Mouse (Mus musculus) limb, embryonic 10.5 days (tissue): ENCODE data around the gene Cbfa2t3. TPM values are rescaled to one million over a fixed set of nuclear protein-coding genes. Genes with fewer than 3 reads are reported as not detected.

Experiments used
- DNase-seq: peaks from one replicate; pipeline ENCODE4 v3.0.0-alpha.2; 2017; ENCODE audit warnings: low spot score
- H3K27ac ChIP-seq: fragments of 300-500 bp; sonication (generic); 2 replicates; pipeline ENCODE4 v1.5.1; 2016; ENCODE audit warnings: mild to moderate bottlenecking
- H3K27me3 ChIP-seq: fragments of 300-500 bp; sonication (generic); 2 replicates; pipeline ENCODE4 v1.6.1; 2016; ENCODE audit warnings: low read depth, mild to moderate bottlenecking; ENCODE audit not compliant: poor library complexity, severe bottlenecking
- H3K36me3 ChIP-seq: fragments of 300-500 bp; sonication (generic); 2 replicates; pipeline ENCODE4 v1.6.1; 2016; ENCODE audit warnings: mild to moderate bottlenecking, moderate library complexity
- H3K4me1 ChIP-seq: fragments of 300-500 bp; sonication (generic); 2 replicates; pipeline ENCODE4 v1.6.1; 2016
- H3K4me3 ChIP-seq: fragments of 300-500 bp; sonication (generic); 2 replicates; pipeline ENCODE4 v1.5.1; 2016; ENCODE audit warnings: mild to moderate bottlenecking, moderate library complexity
- H3K9me3 ChIP-seq: fragments of 300-500 bp; sonication (generic); replicated peaks from 2 replicates; pipeline ENCODE4 v1.6.1; 2016; ENCODE audit warnings: mild to moderate bottlenecking
- WGBS: fragments of 180-500 bp; shearing (Covaris S2); methylation state at CpG from one replicate; pipeline ENCODE4 v1.1.7; 2016; 5-methylcytosine and 5-hydroxymethylcytosine counted together
- polyA plus RNA-seq: library from polyadenylated mRNA; unstranded; fragments of >200 nt; fragmentation: Nextera tagmentation; extraction: Ambion mirVana; gene quantifications from 2 replicates; pipeline ENCODE4 v1.2.1, GENCODE M21; 2016

Cbfa2t3 gene
- 2.0 and 2.8 TPM in 2 replicates for polyA plus RNA-seq

- Histone ChIP-seq H3K4me1 (peaks cover 82% of the 10 kb centered on the region), H3K27me3 (peaks cover 32% of the 10 kb centered on the region), H3K4me3 (peak within 1 kb of the TSS; percentile 19), H3K27ac (peak within 1 kb of the TSS; percentile 63), H3K36me3 (no peaks in the 10 kb centered on the region), H3K9me3 (no peaks in the 10 kb centered on the region)
- WGBS = 41% methylated on average over 13 of the region's 13 CpGs
- no peak for DNase-seq
These were observed at the start of gene Cbfa2t3 for GRCm38 (mm10) chr8:122699005-122699492. Gene Cbfa2t3 (minus strand): TSS chr8:122699109.

- WGBS = 100% methylated on average over 1 of the region's 1 CpGs
- H3K9me3 ChIP-seq = no peaks in the 10 kb centered on the region
- no peak overlapping the region for H3K27ac ChIP-seq
- H3K27me3 ChIP-seq = peaks cover 89% of the 10 kb centered on the region
- peaks cover 37% of the 10 kb centered on the region for H3K4me1 ChIP-seq
- H3K4me3 ChIP-seq = no peak overlapping the region
- DNase-seq = no peak
- no peaks in the 10 kb centered on the region for H3K36me3 ChIP-seq
These were observed 48.9 kb upstream of the Cbfa2t3 start for GRCm38 (mm10) chr8:122747825-122748224.

GRCm38 (mm10) chr8:122746439-122746838 is 47.5 kb upstream of the Cbfa2t3 start:
- H3K4me3 ChIP-seq = peak overlapping the region; percentile 35; the same call in 1 of the 2 replicates
- H3K27me3 ChIP-seq = peaks cover 95% of the 10 kb centered on the region
- H3K9me3 ChIP-seq = no peaks in the 10 kb centered on the region
- DNase-seq = no peak
- 57% methylated on average over 7 of the region's 7 CpGs for WGBS
- H3K4me1 ChIP-seq = peaks cover 49% of the 10 kb centered on the region
- no peaks in the 10 kb centered on the region for H3K36me3 ChIP-seq
- H3K27ac ChIP-seq = peak overlapping the region; percentile 72

- DNase-seq = peak; percentile 56
- peaks cover 95% of the 10 kb centered on the region for H3K27me3 ChIP-seq
- H3K4me1 ChIP-seq = peaks cover 49% of the 10 kb centered on the region
- H3K4me3 ChIP-seq = peak overlapping the region; percentile 35
- H3K36me3 ChIP-seq = no peaks in the 10 kb centered on the region
- H3K9me3 ChIP-seq = no peaks in the 10 kb centered on the region
- WGBS = 3% methylated on average over 16 of the region's 16 CpGs
- H3K27ac ChIP-seq = peak overlapping the region; percentile 72
These were observed 46.9 kb upstream of the Cbfa2t3 start for GRCm38 (mm10) chr8:122745750-122746275.

- no peak for DNase-seq
- Histone ChIP-seq H3K9me3 (no peaks in the 10 kb centered on the region), H3K27ac (peak overlapping the region; percentile 72), H3K27me3 (peaks cover 98% of the 10 kb centered on the region), H3K36me3 (no peaks in the 10 kb centered on the region), H3K4me1 (peaks cover 49% of the 10 kb centered on the region), H3K4me3 (peak overlapping the region; percentile 35)
- WGBS = 24% methylated on average over 17 of the region's 17 CpGs
These were observed 46.3 kb upstream of the Cbfa2t3 start for GRCm38 (mm10) chr8:122745022-122745749.

- WGBS = 21% methylated on average over 19 of the region's 19 CpGs
- H3K27me3 ChIP-seq = peaks cover 91% of the 10 kb centered on the region
- no peak overlapping the region for H3K27ac ChIP-seq
These were observed 43.6 kb upstream of the Cbfa2t3 start for GRCm38 (mm10) chr8:122742471-122742870.

GRCm38 (mm10) chr8:122739102-122739725 is 40.3 kb upstream of the Cbfa2t3 start:
- no peak for DNase-seq
- Histone ChIP-seq H3K27ac (no peak overlapping the region), H3K4me3 (no peak overlapping the region), H3K36me3 (no peaks in the 10 kb centered on the region), H3K9me3 (no peaks in the 10 kb centered on the region), H3K4me1 (peaks cover 43% of the 10 kb centered on the region), H3K27me3 (peaks cover 72% of the 10 kb centered on the region)
- WGBS = 20% methylated on average over 11 of the region's 11 CpGs

More at GRCm38 (mm10) chr8:122742471-122742870, 43.6 kb upstream of the Cbfa2t3 start:
- Histone ChIP-seq H3K4me1 (peaks cover 58% of the 10 kb centered on the region), H3K9me3 (no peaks in the 10 kb centered on the region), H3K36me3 (no peaks in the 10 kb centered on the region), H3K4me3 (0 out of 2 replicates have a peak overlapping the region, but pooled peaks have one; percentile 11)
- DNase-seq = no peak

GRCm38 (mm10) chr8:122737886-122738285 is 39.0 kb upstream of the Cbfa2t3 start:
- H3K4me3 ChIP-seq = no peak overlapping the region
- WGBS = 88% methylated on average over 6 of the region's 6 CpGs
- DNase-seq = no peak
- H3K27me3 ChIP-seq = peaks cover 72% of the 10 kb centered on the region
- H3K4me1 ChIP-seq = peaks cover 42% of the 10 kb centered on the region
- H3K36me3 ChIP-seq = no peaks in the 10 kb centered on the region
- no peak overlapping the region for H3K27ac ChIP-seq
- no peaks in the 10 kb centered on the region for H3K9me3 ChIP-seq

- Histone ChIP-seq H3K27ac (no peak overlapping the region), H3K9me3 (no peaks in the 10 kb centered on the region), H3K36me3 (no peaks in the 10 kb centered on the region), H3K4me3 (no peak overlapping the region), H3K4me1 (peaks cover 33% of the 10 kb centered on the region), H3K27me3 (peaks cover 66% of the 10 kb centered on the region)
- WGBS = 46% methylated on average over 4 of the region's 4 CpGs
- peak; percentile 63 for DNase-seq
These were observed 38.2 kb upstream of the Cbfa2t3 start for GRCm38 (mm10) chr8:122737071-122737470.

- WGBS = 88% methylated on average over 11 of the region's 11 CpGs
- peaks cover 66% of the 10 kb centered on the region for H3K27me3 ChIP-seq
These were observed 37.7 kb upstream of the Cbfa2t3 start for GRCm38 (mm10) chr8:122736623-122737022.

GRCm38 (mm10) chr8:122735542-122736473 is 36.9 kb upstream of the Cbfa2t3 start:
- H3K4me1 ChIP-seq = peaks cover 29% of the 10 kb centered on the region
- no peaks in the 10 kb centered on the region for H3K36me3 ChIP-seq
- no peak for DNase-seq
- peaks cover 59% of the 10 kb centered on the region for H3K27me3 ChIP-seq
- no peak overlapping the region for H3K4me3 ChIP-seq
- no peaks in the 10 kb centered on the region for H3K9me3 ChIP-seq
- H3K27ac ChIP-seq = no peak overlapping the region; the same call in 1 of the 2 replicates
- WGBS = 72% methylated on average over 19 of the region's 19 CpGs

More at GRCm38 (mm10) chr8:122736623-122737022, 37.7 kb upstream of the Cbfa2t3 start:
- H3K27ac ChIP-seq = no peak overlapping the region
- H3K4me3 ChIP-seq = no peak overlapping the region
- no peaks in the 10 kb centered on the region for H3K9me3 ChIP-seq
- H3K4me1 ChIP-seq = peaks cover 29% of the 10 kb centered on the region
- DNase-seq = no peak
- H3K36me3 ChIP-seq = no peaks in the 10 kb centered on the region

GRCm38 (mm10) chr8:122735110-122735509 is 36.2 kb upstream of the Cbfa2t3 start:
- no peak for DNase-seq
- no peaks in the 10 kb centered on the region for H3K9me3 ChIP-seq
- peaks cover 52% of the 10 kb centered on the region for H3K27me3 ChIP-seq
- 69% methylated on average over 3 of the region's 3 CpGs for WGBS
- H3K36me3 ChIP-seq = no peaks in the 10 kb centered on the region
- H3K27ac ChIP-seq = no peak overlapping the region
- no peak overlapping the region for H3K4me3 ChIP-seq
- H3K4me1 ChIP-seq = peaks cover 29% of the 10 kb centered on the region
